Comparison of ENCODE assay signal across 21 mouse cellular contexts in the genomic region with DNA sequence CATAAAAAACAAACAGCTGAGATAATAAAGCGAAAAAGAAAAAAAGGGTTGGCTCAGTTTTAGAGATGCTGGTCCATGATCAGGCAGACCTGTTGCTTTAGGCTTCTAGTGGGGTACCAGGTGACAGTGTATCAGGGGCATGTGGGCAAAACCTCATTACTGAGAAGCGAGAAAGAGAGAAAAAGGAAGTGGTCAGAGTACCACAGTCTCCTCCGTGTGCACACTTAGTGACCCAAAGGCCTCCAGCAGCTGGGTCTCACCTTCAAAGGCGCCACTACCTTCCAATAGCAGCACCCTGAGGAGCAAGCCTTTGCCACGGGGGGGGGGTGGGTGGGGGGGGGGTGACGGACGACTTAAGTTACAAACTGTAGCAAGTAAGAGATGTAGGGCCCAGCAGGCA. TPM values are rescaled to one million over a fixed set of nuclear protein-coding genes. Genes with fewer than 3 reads are reported as not detected.
DNase-seq lines count a peak whose midpoint lies in the region; ATAC-seq and TF ChIP-seq lines count a peak whose summit lies in the region.
"Had no signal": no experiment of that assay in that cellular context is flagged by ENCODE, and none has a peak within 500 bp of the region (broad histone marks: within the 10 kb centered on the region; RNA-seq: fewer than 3 reads in every experiment).

No protein-coding gene starts in this region.

- H3K27ac ChIP-seq in midbrain, embryonic 11.5 days (ENCODE audit: low read depth, low read length) = no peak overlapping the region
- no peak overlapping the region for H3K27ac ChIP-seq in midbrain, embryonic 16.5 days (ENCODE audit: low read length)
- no peak overlapping the region for H3K27ac ChIP-seq in kidney, adult 2 months (ENCODE audit: insufficient read depth, low read depth, low read length)
- H3K27ac ChIP-seq: embryonic facial prominence, embryonic 13.5 days; forebrain, embryonic 12.5 days; heart, embryonic 13.5 days; hindbrain, embryonic 12.5 days had no signal

- H3K4me2 ChIP-seq in midbrain, embryonic 11.5 days = no peak overlapping the region
- H3K4me2 ChIP-seq in midbrain, embryonic 16.5 days (ENCODE audit: low read length) = no peak overlapping the region
- H3K4me2 ChIP-seq: embryonic facial prominence, embryonic 13.5 days; forebrain, embryonic 12.5 days; heart, embryonic 13.5 days; hindbrain, embryonic 12.5 days had no signal

- 43% methylated on average over 7 of the region's 7 CpGs for WGBS in midbrain, embryonic 11.5 days
- 36% methylated on average over 7 of the region's 7 CpGs for WGBS in midbrain, embryonic 16.5 days
- 55% methylated on average over 7 of the region's 7 CpGs for WGBS in kidney, adult 2 months

- H3K4me1 ChIP-seq in midbrain, embryonic 11.5 days (ENCODE audit: control insufficient read depth, insufficient read depth, low read length) = peaks cover 8% of the 10 kb centered on the region
- peaks cover 13% of the 10 kb centered on the region for H3K4me1 ChIP-seq in midbrain, embryonic 16.5 days (ENCODE audit: control insufficient read depth, insufficient read depth, low read length)
- H3K4me1 ChIP-seq in kidney, adult 2 months (ENCODE audit: control insufficient read depth, insufficient read depth, low read length) = no peaks in the 10 kb centered on the region

- no peak overlapping the region for H3K9ac ChIP-seq in midbrain, embryonic 11.5 days (ENCODE audit: low read length)
- H3K9ac ChIP-seq in midbrain, embryonic 16.5 days (ENCODE audit: low read depth, low read length) = no peak overlapping the region
- H3K9ac ChIP-seq: embryonic facial prominence, embryonic 13.5 days; forebrain, embryonic 12.5 days; forebrain, postnatal 0 days; heart, embryonic 13.5 days; hindbrain, embryonic 12.5 days had no signal

- DNase-seq in midbrain, embryonic 11.5 days (ENCODE audit: low spot score, missing footprints) = peak; percentile 51
- no peak for DNase-seq in retina, embryonic 14.5 days (ENCODE audit: low spot score)
- DNase-seq in kidney, adult 2 months = no peak
- DNase-seq in cerebellum, adult 9-10 months = no peak
- DNase-seq: adrenal gland, postnatal 14 days; cerebellum, adult 18-20 months; cerebellum, postnatal 14 days; forebrain, postnatal 0 days; gastrocnemius, postnatal 14 days; heart, postnatal 36 days had no signal

- no peaks in the 10 kb centered on the region for H3K9me3 ChIP-seq in midbrain, embryonic 11.5 days (ENCODE audit: control insufficient read depth, low read length)
- no peaks in the 10 kb centered on the region for H3K9me3 ChIP-seq in midbrain, embryonic 16.5 days (replicated peaks; ENCODE audit: control insufficient read depth, low read length, poor library complexity, severe bottlenecking)
- H3K9me3 ChIP-seq: embryonic facial prominence, embryonic 13.5 days; forebrain, embryonic 12.5 days; heart, embryonic 13.5 days; hindbrain, embryonic 12.5 days had no signal

- H3K36me3 ChIP-seq in midbrain, embryonic 11.5 days (ENCODE audit: control insufficient read depth, insufficient read depth, low read length) = no peaks in the 10 kb centered on the region
- H3K36me3 ChIP-seq in midbrain, embryonic 16.5 days (ENCODE audit: control insufficient read depth, insufficient read depth, low read length) = no peaks in the 10 kb centered on the region
- no peaks in the 10 kb centered on the region for H3K36me3 ChIP-seq in kidney, adult 2 months (ENCODE audit: control insufficient read depth, insufficient read depth, low read length)
- H3K36me3 ChIP-seq: embryonic facial prominence, embryonic 13.5 days; forebrain, embryonic 12.5 days; heart, embryonic 13.5 days; hindbrain, embryonic 12.5 days had no signal

- no peak for TF ChIP-seq CTCF in kidney, adult 2 months (conservative IDR thresholded peaks at IDR 0.05; ENCODE audit: insufficient read depth, insufficient read length, low read depth, low read length)

- H3K27me3 ChIP-seq in midbrain, embryonic 11.5 days (ENCODE audit: control insufficient read depth, insufficient read depth, low read length) = peaks cover 26% of the 10 kb centered on the region
- H3K27me3 ChIP-seq in midbrain, embryonic 16.5 days (ENCODE audit: control insufficient read depth, insufficient read depth, low read depth, low read length) = 0 out of 2 replicates have a peak, but pooled peaks cover 3% of the 10 kb centered on the region
- H3K27me3 ChIP-seq in kidney, adult 2 months (replicated peaks; ENCODE audit: control insufficient read depth, insufficient read depth, low read length) = no peaks in the 10 kb centered on the region; the same call in 1 of the 2 replicates

- no peak overlapping the region for H3K4me3 ChIP-seq in midbrain, embryonic 11.5 days (ENCODE audit: low read depth, low read length)
- H3K4me3 ChIP-seq in midbrain, embryonic 16.5 days (ENCODE audit: low read depth, low read length) = no peak overlapping the region
- no peak overlapping the region for H3K4me3 ChIP-seq in kidney, adult 2 months (ENCODE audit: insufficient read depth, low read depth, low read length)
- H3K4me3 ChIP-seq: embryonic facial prominence, embryonic 13.5 days; forebrain, embryonic 12.5 days; heart, embryonic 13.5 days; hindbrain, embryonic 12.5 days had no signal

- TF ChIP-seq POLR2A in kidney, adult 2 months (IDR thresholded peaks at IDR 0.05; ENCODE audit: low read depth, low read length) = no peak

- ATAC-seq in midbrain, embryonic 11.5 days (ENCODE audit: low FRiP score) = no peak
- no peak for ATAC-seq in midbrain, embryonic 16.5 days
- ATAC-seq in granulocyte monocyte progenitor cell, adult 5-6 weeks (replicated peaks; ENCODE audit: poor library complexity, severe bottlenecking) = peak; percentile 63
- ATAC-seq in monocyte, adult 5-6 weeks (replicated peaks; ENCODE audit: insufficient number of reproducible peaks, low FRiP score, low TSS enrichment, poor library complexity, severe bottlenecking) = peak; percentile 62; the same call in 1 of the 2 replicates
- ATAC-seq: activated CD4-positive, CD25-positive, alpha-beta regulatory T cell, adult 4 months; forebrain, postnatal 0 days; hindbrain, embryonic 16.5 days; inflammation-experienced regulatory T-cells, adult 6 months; Patski had no signal

RNA-seq across cellular contexts. Expression of a gene that starts 2.5 kb away (rescaled TPM):
- polyA plus RNA-seq in midbrain, embryonic 11.5 days (2014; fragmentation: Nextera tagmentation; extraction: Ambion mirVana) = 1.5 and 1.7 TPM in 2 replicates
- 6.8 and 7.2 TPM in 2 replicates for polyA plus RNA-seq in midbrain, embryonic 16.5 days (2015; fragmentation: Nextera tagmentation; extraction: Ambion mirVana)
- total RNA-seq in granulocyte monocyte progenitor cell, adult 5-6 weeks (2014; fragmentation: Nextera tagmentation) = not detected in 2 replicates
- total RNA-seq in granulocyte monocyte progenitor cell, adult 5-6 weeks (2017) = not detected in 2 replicates
- not detected in 3 replicates for total RNA-seq in monocyte, adult 5-6 weeks (2017)
- 1.5 and 3.0 TPM in 2 replicates for polyA plus RNA-seq in kidney, adult 2 months (2012; rRNA removed)
- polyA plus RNA-seq: activated CD4-positive, CD25-positive, alpha-beta regulatory T cell, adult 4 months; inflammation-experienced regulatory T-cells, adult 6 months had no signal

RNA-seq across cellular contexts. Expression of a gene that starts 44.3 kb away (rescaled TPM):
- 82.0 and 87.2 TPM in 2 replicates for polyA plus RNA-seq in midbrain, embryonic 11.5 days (2014; fragmentation: Nextera tagmentation; extraction: Ambion mirVana)
- polyA plus RNA-seq in midbrain, embryonic 16.5 days (2015; fragmentation: Nextera tagmentation; extraction: Ambion mirVana) = 87.3 and 89.3 TPM in 2 replicates
- 24.9 and 30.6 TPM in 2 replicates for total RNA-seq in granulocyte monocyte progenitor cell, adult 5-6 weeks (2014; fragmentation: Nextera tagmentation)
- 17.0 and 30.5 TPM in 2 replicates for total RNA-seq in granulocyte monocyte progenitor cell, adult 5-6 weeks (2017)
- total RNA-seq in monocyte, adult 5-6 weeks (2017) = 6.9 to 17.5 TPM (median 7.5 TPM) in 3 replicates
- 21.7 and 24.4 TPM in 2 replicates for polyA plus RNA-seq in kidney, adult 2 months (2012; rRNA removed)

Comparison
In these comparisons a context has a peak if more than half of its experiments do, and no peak if none do; other contexts are left out.
1. ATAC-seq: peak in granulocyte monocyte progenitor cell, adult 5-6 weeks (single experiment) and monocyte, adult 5-6 weeks (single experiment); none in midbrain, embryonic 11.5 days (single experiment) and midbrain, embryonic 16.5 days (single experiment).